Comparison of ENCODE assay signal across 23 mouse cellular contexts in the genomic region with DNA sequence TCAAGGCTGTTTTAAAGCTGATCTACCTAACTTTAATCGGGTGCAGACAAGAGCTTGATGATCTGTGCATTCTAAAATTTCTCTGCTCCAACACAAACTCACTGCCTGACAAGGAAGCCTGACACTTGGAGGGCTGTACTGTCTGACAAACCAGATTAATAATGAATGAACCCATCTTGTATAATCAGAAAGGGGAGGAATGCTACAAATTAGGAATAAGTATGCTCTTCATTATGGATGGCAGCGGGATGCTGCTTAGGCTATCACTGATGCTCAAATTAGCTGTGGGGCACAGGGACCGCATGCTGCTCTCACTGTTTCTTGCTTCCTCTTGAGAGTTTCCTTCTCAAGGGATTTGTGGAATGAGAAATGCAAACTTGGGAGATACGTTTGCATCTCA.
A peak's percentile ranks its signal among the peaks of the same experiment; 100 is the strongest.
DNase-seq lines count a peak whose midpoint lies in the region; ATAC-seq lines count a peak whose summit lies in the region.
"Had no signal": no experiment of that assay in that cellular context is flagged by ENCODE, and none has a peak within 500 bp of the region (broad histone marks: within the 10 kb centered on the region; RNA-seq: fewer than 3 reads in every experiment).

No protein-coding gene starts in this region.

- no peak overlapping the region for H3K4me3 ChIP-seq in forebrain, embryonic 16.5 days (replicated peaks; ENCODE audit: low read length)
- no peak overlapping the region for H3K4me3 ChIP-seq in forebrain, embryonic 12.5 days (replicated peaks)
- no peak overlapping the region for H3K4me3 ChIP-seq in midbrain, embryonic 15.5 days
- H3K4me3 ChIP-seq in midbrain, embryonic 14.5 days (replicated peaks; ENCODE audit: low read depth, low read length): no peak overlapping the region
- H3K4me3 ChIP-seq: embryonic facial prominence, embryonic 10.5 days; embryonic facial prominence, embryonic 12.5 days; forebrain, embryonic 15.5 days had no signal

- no peak overlapping the region for H3K4me2 ChIP-seq in forebrain, embryonic 16.5 days (ENCODE audit: low read length)
- no peak overlapping the region for H3K4me2 ChIP-seq in forebrain, embryonic 12.5 days
- no peak overlapping the region for H3K4me2 ChIP-seq in midbrain, embryonic 15.5 days
- H3K4me2 ChIP-seq in midbrain, embryonic 14.5 days (ENCODE audit: low read length): no peak overlapping the region
- H3K4me2 ChIP-seq: embryonic facial prominence, embryonic 12.5 days; forebrain, embryonic 15.5 days had no signal

- no peak overlapping the region for H3K9ac ChIP-seq in forebrain, embryonic 16.5 days (replicated peaks; ENCODE audit: low read depth, low read length)
- H3K9ac ChIP-seq in forebrain, embryonic 12.5 days: no peak overlapping the region
- H3K9ac ChIP-seq in midbrain, embryonic 15.5 days: no peak overlapping the region
- H3K9ac ChIP-seq in midbrain, embryonic 14.5 days (replicated peaks; ENCODE audit: low read length): no peak overlapping the region
- H3K9ac ChIP-seq: embryonic facial prominence, embryonic 12.5 days; forebrain, embryonic 15.5 days had no signal

- 0 out of 2 replicates have a peak, but pooled peaks cover 3% of the 10 kb centered on the region for H3K4me1 ChIP-seq in forebrain, embryonic 16.5 days (replicated peaks; ENCODE audit: control insufficient read depth, insufficient read depth, low read length)
- no peaks in the 10 kb centered on the region; the same call in 1 of the 2 replicates for H3K4me1 ChIP-seq in forebrain, embryonic 12.5 days
- 0 out of 2 replicates have a peak, but pooled peaks cover 2% of the 10 kb centered on the region for H3K4me1 ChIP-seq in midbrain, embryonic 15.5 days
- peaks cover 8% of the 10 kb centered on the region; the same call in 1 of the 2 replicates for H3K4me1 ChIP-seq in midbrain, embryonic 14.5 days (ENCODE audit: control insufficient read depth, insufficient read depth, low read length)

- WGBS in forebrain, embryonic 16.5 days: 69% methylated on average over 4 of the region's 4 CpGs
- 75% methylated on average over 4 of the region's 4 CpGs for WGBS in forebrain, embryonic 12.5 days
- 50% methylated on average over 4 of the region's 4 CpGs for WGBS in midbrain, embryonic 15.5 days
- WGBS in midbrain, embryonic 14.5 days: 58% methylated on average over 4 of the region's 4 CpGs

- H3K27me3 ChIP-seq in forebrain, embryonic 16.5 days (replicated peaks; ENCODE audit: control insufficient read depth, insufficient read depth, low read length): no peaks in the 10 kb centered on the region
- H3K27me3 ChIP-seq in forebrain, embryonic 12.5 days: no peaks in the 10 kb centered on the region
- H3K27me3 ChIP-seq in midbrain, embryonic 15.5 days (replicated peaks): no peaks in the 10 kb centered on the region
- no peaks in the 10 kb centered on the region for H3K27me3 ChIP-seq in midbrain, embryonic 14.5 days (ENCODE audit: control insufficient read depth, insufficient read depth, low read length)
- H3K27me3 ChIP-seq: CH12.LX; forebrain, embryonic 15.5 days had no signal

- H3K36me3 ChIP-seq in forebrain, embryonic 16.5 days (ENCODE audit: control insufficient read depth, insufficient read depth): no peaks in the 10 kb centered on the region
- no peaks in the 10 kb centered on the region for H3K36me3 ChIP-seq in forebrain, embryonic 12.5 days (replicated peaks)
- H3K36me3 ChIP-seq in midbrain, embryonic 15.5 days (replicated peaks): no peaks in the 10 kb centered on the region
- no peaks in the 10 kb centered on the region for H3K36me3 ChIP-seq in midbrain, embryonic 14.5 days (ENCODE audit: control insufficient read depth, insufficient read depth, low read length)
- H3K36me3 ChIP-seq: embryonic facial prominence, embryonic 10.5 days; embryonic facial prominence, embryonic 12.5 days; forebrain, embryonic 15.5 days; G1E had no signal

- ATAC-seq in forebrain, embryonic 16.5 days: peak; percentile 36; the same call in 1 of the 2 replicates
- ATAC-seq in forebrain, embryonic 12.5 days (ENCODE audit: low FRiP score): no peak
- peak; percentile 67; the same call in 1 of the 2 replicates for ATAC-seq in midbrain, embryonic 15.5 days (replicated peaks)
- ATAC-seq in midbrain, embryonic 14.5 days (ENCODE audit: low FRiP score, low TSS enrichment): no peak
- ATAC-seq in megakaryocyte progenitor cell, adult 5-6 weeks (replicated peaks; ENCODE audit: poor library complexity): no peak
- ATAC-seq: activated CD4-positive, CD25-positive, alpha-beta regulatory T cell, adult 4 months; CD4-positive, CD25-positive, alpha-beta regulatory T cell, adult 4 months; forebrain, embryonic 15.5 days; Patski had no signal

- no peak for DNase-seq in midbrain, embryonic 14.5 days
- DNase-seq in brain, adult 2 months (ENCODE audit: low read depth, low spot score): peak; percentile 6
- DNase-seq: adrenal gland, adult 8-10 months; adrenal gland, postnatal 14 days; adrenal gland, postnatal 36 days; B cell, adult 2 months; cerebellum, adult 11-12 months; cerebellum, adult 2 months; cerebellum, adult 9-10 months; cerebellum, postnatal 10 days; cerebellum, postnatal 25 days had no signal

- H3K27ac ChIP-seq in forebrain, embryonic 16.5 days (ENCODE audit: low read length): no peak overlapping the region
- no peak overlapping the region for H3K27ac ChIP-seq in forebrain, embryonic 12.5 days
- H3K27ac ChIP-seq in midbrain, embryonic 15.5 days: no peak overlapping the region
- no peak overlapping the region for H3K27ac ChIP-seq in midbrain, embryonic 14.5 days (replicated peaks; ENCODE audit: low read depth, low read length)
- H3K27ac ChIP-seq: embryonic facial prominence, embryonic 10.5 days; embryonic facial prominence, embryonic 12.5 days; forebrain, embryonic 15.5 days had no signal

- H3K9me3 ChIP-seq in forebrain, embryonic 16.5 days (ENCODE audit: control insufficient read depth, low read length): no peaks in the 10 kb centered on the region
- H3K9me3 ChIP-seq in forebrain, embryonic 12.5 days: no peaks in the 10 kb centered on the region
- H3K9me3 ChIP-seq in midbrain, embryonic 15.5 days: no peaks in the 10 kb centered on the region
- no peaks in the 10 kb centered on the region for H3K9me3 ChIP-seq in midbrain, embryonic 14.5 days (ENCODE audit: control insufficient read depth, low read length)
- H3K9me3 ChIP-seq: embryonic facial prominence, embryonic 10.5 days; embryonic facial prominence, embryonic 12.5 days; forebrain, embryonic 15.5 days; G1E had no signal

Comparison
In these comparisons a context has a peak if more than half of its experiments do, and no peak if none do; other contexts are left out.
1. ATAC-seq: peak in forebrain, embryonic 16.5 days (single experiment) and midbrain, embryonic 15.5 days (single experiment); none in forebrain, embryonic 12.5 days (single experiment), midbrain, embryonic 14.5 days (single experiment) and megakaryocyte progenitor cell, adult 5-6 weeks (single experiment).